Mouse (Mus musculus) layer of hippocampus, postnatal 25 days (tissue): ENCODE measurements around the gene Six1. TPM values are rescaled to one million over a fixed set of nuclear protein-coding genes. Genes with fewer than 3 reads are reported as not detected.

Experiments used
- DNase-seq, 2 experiments: peaks; one replicate each; pipeline ENCODE4 v3.0.0; 2022; ENCODE audit warnings: mixed read lengths in 2 of 2, low spot score in 1 of 2; ENCODE audit errors: extremely low spot score in 1 of 2
- total RNA-seq, 2 experiments: library from RNA; stranded (reverse); gene quantifications; 2 replicates each; pipeline ENCODE4 v1.2.3; 2021

Gene Six1
- total RNA-seq, 2 experiments from 2014 or later: not detected

- DNase-seq: no peak
Observed at GRCm38 (mm10) chr12:73050811-73051580, 2.7 kb downstream of the Six1 start.

GRCm38 (mm10) chr12:73050305-73050704 is 3.4 kb downstream of the Six1 start:
- DNase-seq: no peak

DNA sequence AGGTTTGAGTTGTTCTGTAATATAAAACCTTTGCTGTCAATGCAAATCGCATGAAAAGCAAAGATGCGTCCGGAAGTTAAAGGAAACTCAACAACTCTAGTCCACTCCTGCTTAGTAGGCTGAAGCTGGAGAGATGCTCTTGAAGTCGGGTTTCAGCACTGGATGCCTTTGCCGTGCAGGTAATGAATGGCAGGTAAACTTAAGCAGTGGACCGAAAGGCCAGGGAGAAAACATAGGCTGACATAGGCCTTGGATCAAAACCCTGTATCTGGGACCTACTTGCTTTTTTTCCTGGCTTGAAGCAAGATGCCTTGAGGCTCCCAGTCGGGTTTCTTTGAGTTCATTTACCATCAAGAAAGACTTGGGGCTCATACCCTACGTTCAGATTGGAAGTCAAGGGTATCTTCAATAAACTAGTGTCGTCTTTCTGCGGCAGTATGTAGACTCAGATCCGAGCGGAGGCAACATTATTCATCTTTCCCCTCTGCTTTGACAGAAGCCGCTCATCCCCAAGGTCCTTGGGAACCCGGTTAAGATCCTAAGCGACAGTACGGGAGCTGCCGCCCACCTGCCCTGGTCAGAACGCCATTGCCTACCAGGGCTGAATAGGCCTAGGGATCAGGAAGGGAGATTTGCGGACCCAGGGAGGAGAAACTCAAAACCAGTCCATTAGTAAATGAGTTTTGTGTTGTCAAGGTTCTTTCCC is 4.0 kb downstream of the Six1 start:
- DNase-seq: no peak

- no peak for DNase-seq
Observed at GRCm38 (mm10) chr12:73048537-73048936, 5.2 kb downstream of the Six1 start.

DNA sequence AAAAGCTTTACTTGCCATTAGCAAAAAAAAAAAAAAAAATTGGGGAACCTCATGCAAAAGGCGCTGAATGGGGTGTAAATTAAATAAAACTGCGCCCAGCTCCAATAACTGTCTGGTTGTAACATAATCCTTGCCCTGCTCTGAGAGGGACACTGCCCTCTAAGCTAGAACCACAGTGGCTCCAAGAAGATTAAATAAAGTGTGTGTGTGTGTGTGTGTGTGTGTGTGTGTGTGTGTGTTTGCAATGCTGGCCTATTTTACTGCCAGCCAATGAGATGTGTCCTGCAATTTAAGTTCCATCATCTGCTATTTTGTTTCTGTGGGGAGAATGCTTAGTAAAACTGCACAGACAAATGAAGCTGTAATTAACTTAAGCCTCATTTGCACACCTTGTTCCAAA is 6.1 kb downstream of the Six1 start:
- DNase-seq: no peak

DNA sequence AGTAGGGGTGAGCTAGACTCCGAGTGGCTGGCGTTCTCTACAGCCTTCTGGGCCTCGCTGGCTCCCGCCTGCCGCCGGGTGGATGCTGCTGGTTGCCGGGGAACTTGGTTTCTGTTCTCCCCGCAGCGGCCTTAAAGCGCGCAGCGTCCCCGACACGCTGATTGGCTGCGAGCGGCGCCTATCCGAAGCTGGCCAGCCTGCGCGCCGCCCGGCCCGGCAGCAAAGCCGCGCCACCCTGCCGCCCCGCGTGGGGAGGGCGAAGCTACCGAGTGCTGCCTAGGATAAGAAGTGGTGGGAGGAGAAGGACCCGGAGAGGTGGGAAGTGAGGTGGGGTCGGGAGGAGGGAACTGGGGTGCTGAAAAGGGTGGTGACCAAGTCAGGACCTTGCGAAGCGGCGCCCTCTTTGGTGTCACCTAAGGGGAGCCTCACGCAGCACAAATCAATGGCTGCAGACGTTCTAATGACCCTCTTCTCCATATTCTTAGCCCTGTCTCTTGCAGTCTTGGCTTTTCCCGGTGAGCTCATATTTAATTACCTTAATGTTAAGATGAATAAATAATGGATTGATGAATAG is 7.0 kb downstream of the Six1 start:
- DNase-seq: no peak

DNA sequence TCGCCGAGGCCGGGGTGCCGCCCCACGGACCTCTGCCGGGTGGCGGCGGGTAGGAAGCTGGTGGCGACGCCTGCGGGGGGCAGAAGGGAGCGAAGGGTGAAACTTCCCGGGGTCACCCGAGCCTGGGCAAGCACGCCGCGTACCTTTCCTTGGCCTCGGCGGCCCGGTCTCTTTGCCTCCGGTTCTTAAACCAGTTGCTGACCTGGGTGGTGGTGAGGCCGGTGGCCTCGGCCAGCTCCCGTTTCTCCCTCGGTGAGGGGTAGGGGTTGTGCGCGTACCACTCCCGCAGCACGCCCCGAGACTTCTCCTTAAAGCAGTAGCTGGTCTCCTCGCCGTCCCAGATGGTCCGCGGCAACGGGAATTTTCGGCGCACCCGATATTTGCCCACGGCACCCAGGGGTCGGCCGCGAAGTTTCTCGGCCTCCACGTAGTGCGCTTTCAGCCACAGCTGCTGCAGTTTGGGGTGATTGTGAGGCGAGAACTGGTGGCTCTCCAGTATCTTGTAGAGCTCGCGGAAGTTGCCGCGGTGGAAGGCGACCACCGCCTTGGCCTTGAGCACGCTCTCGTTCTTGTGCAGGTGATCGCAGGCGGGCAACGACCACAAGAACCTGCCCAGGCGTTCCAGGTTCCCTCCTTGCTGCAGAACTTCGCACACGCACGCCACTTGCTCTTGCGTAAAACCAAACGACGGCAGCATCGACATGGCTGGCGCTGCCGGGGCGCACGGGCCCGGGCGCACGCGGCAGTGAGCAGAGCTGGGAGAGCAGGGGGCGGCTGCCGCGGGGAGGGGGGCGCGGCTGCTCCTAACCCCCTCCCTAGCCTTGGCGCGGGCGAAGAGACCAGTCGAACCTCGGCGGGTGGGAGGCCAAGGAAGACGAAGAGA is 7.7 kb downstream of the Six1 start:
- no peak for DNase-seq

DNA sequence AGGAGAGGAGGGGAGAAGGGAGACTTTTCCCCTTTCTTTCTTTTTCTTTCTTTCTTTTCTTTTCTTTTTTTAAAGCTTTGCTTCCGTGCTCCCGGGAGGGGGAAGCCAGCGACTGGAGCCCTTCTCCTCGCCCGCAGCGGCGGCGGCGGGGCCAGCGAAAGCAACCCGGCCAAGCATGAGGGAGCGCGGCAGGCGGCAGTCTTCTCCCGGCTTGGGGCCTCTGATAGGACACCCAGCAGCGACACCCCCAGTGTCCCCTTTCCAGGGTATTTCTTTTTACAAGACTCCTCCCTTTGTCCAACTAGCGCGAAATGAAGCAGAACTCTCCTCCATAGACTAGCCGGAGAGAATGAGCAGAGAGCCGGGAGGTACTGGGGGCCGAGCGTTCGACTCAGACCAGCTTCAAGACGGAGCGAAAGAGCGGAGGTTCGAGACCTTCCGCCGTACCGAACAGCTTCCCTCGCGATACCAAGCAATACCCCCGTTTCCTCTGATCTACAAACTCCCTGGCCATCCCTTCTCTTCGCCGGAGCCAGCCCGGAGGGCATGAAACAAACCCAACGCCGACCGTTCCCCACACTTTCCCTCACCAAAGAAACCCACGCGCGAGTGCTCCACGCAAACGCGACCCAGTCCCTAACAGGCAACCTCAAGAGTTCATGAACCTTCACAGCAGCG is 8.5 kb downstream of the Six1 start:
- no peak for DNase-seq

DNA sequence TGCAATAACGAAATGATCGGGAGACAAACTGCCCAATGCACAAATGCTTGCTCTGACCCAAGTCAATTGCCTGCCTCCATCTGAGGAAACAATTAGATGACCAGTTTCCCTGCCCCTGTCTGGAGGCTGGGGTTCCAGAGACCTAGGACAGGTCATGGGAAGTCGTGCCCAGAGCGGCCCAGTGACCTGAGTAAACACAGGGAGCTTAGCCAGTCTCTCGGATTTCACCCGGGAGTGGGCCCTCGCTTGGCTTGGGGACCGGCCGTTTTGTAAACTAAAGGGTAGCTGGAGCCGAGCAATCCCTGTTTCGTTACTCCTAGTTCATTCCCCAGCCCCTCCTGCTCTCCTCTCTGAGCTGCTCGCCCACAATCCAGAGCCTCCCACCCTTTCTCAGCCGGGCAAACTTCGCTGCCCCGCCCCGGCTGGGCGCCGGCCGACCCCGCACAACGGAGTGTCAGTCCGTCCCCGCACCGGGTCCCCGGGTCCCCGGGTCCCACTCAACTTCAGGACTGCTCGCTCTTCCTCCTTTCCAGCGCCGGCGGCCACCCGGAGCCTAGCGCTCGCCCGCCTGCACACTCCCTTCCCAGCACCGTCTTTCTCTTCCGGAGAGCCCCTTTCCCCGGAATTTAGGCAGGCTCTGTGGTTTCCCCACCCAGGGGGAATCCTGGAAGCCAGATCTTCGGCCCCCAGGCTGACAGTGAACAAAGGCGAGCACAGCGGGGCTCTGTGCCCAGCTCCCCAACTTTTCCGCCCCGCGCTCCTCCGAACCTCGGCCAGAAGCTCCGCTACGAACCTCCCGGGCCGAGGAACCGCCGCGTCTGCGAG is 9.3 kb downstream of the Six1 start:
- DNase-seq: no peak

- no peak for DNase-seq
Observed at GRCm38 (mm10) chr12:73043396-73044167, 10.1 kb downstream of the Six1 start.

DNA sequence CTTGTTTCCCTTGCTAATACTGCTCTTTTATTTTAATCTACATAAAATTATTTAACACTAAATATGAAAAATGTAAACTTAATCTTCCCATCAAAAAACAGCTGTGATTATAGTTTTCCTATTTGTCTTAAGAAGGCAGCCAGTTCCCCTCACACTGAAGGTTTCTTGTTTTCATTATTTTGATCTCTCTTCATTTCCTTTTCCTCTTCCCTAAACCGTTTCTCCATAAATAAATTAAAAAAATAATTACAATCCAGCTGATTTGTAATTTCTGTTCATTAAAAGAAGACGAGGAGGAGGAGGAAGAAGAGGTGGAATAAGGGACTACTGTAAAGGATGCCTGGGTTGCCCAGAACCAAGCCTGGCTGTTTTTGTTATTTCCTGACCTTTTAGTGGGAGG is 10.8 kb downstream of the Six1 start:
- no peak for DNase-seq

- no peak for DNase-seq
Observed at GRCm38 (mm10) chr12:73042406-73042805, 11.3 kb downstream of the Six1 start.

- DNase-seq: no peak
Observed at GRCm38 (mm10) chr12:73041256-73041630, 12.4 kb downstream of the Six1 start.

GRCm38 (mm10) chr12:73040563-73041255 is 13.0 kb downstream of the Six1 start:
- DNase-seq: no peak

DNA sequence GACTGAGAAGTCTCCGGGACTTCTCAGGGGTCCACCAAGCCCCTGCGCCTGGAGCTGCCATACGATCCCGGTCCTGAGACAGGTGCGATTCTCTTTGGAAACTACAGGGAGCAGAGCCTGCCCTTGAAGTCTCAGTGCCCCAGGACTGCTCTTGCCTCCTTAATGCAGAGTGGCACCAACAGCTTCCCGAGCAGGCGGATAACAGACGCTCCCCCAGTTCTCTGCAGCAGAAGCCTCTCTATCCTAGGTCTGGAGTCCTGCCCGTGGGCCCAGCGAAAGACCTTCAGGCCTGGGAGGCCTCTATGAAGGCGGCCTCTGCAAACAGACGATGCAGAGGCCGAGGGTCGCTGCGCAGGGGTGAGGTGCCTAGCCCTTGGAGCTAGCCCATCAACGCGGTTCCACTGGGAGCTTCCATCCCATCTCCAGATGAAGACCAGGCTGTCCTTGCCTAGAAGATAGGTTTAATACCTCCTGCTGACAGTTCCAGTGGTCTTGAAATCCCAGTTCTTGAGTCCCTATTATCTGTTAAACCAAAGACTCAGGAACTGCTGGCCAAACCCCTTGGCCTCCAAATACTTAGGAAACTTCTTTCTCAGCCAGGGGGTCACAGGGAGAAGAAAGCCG is 13.6 kb downstream of the Six1 start:
- no peak for DNase-seq

DNA sequence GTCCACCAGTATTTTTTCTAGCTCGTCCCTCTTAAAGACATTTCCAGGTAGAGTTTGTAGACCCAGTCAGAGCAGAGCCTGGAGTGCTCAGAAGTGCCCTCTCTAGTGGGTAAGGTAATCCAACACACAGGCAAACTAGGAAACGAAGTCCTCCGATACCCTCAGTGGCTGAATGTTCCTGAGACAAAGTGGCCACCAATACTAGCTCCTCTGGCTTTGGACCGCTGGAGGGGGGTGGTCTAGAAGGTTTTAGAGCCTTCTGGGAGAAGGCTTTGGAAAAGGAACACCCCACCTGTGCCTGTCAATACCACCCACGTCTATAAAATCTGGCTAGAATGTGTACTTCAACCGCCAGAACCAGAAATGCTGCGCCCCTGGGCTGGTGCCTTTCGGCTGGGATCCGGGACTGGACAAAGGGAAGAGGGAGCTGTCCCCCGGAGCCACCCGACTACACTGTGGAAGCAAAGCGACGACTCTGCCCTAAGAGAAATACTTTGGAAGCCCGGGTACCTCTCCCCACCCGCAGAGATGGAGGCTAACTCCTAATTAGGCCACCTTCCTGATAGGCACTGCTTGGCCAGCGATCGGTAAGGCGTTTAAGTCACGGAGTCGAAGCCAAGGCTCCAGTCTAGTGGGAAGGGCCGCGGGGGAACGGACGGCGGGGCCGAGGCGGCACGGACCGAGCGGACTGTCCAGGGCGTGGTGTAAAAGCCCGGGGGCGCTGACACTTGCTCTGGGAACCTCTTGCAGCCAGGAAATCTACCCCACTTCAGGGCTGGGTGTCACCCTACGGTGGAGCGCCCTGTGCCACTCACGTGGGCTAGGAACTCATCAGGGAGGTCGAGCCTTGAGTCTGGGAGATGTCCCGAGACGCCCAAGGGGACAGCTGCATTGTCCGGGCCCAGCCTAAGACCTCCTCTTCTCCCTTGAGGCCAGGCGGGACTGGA is 14.4 kb downstream of the Six1 start:
- no peak for DNase-seq
